Mouse (Mus musculus) myocyte (in vitro differentiated cells): ENCODE measurements around the gene Btn1a1.

Source experiments
- CEBPB ChIP-seq: IDR thresholded peaks from 2 replicates; pipeline ENCODE4 v1.6.1; 2011; ENCODE audit warnings: mild to moderate bottlenecking, moderate library complexity; ENCODE audit not compliant: poor library complexity, insufficient read depth, severe bottlenecking
- E2F4 ChIP-seq: IDR thresholded peaks from one replicate; pipeline ENCODE4 v1.6.1; 2011; ENCODE audit warnings: mild to moderate bottlenecking, control low read depth, moderate library complexity; ENCODE audit not compliant: insufficient read depth
- MAX ChIP-seq: IDR thresholded peaks from one replicate; pipeline ENCODE4 v1.6.1; 2011; ENCODE audit warnings: low read depth, mild to moderate bottlenecking, control low read depth
- MYOD1 ChIP-seq, 3 experiments: IDR thresholded peaks; one replicate each; pipeline ENCODE4 v1.6.1; 2011; ENCODE audit warnings: control low read depth in 2 of 3, low read depth in 2 of 3, mild to moderate bottlenecking in 2 of 3, moderate library complexity in 1 of 3; ENCODE audit not compliant: insufficient read length in 2 of 3, control insufficient read depth in 1 of 3
- MYOG ChIP-seq, 3 experiments: IDR thresholded peaks; one replicate each; pipeline ENCODE4 v1.6.1; 2011; ENCODE audit warnings: control low read depth in 2 of 3, low read depth in 2 of 3, mild to moderate bottlenecking in 2 of 3; ENCODE audit not compliant: insufficient read length in 2 of 3, control insufficient read depth in 1 of 3, insufficient read depth in 1 of 3
- POLR2A ChIP-seq: IDR thresholded peaks from one replicate; pipeline ENCODE4 v1.6.1; 2011; ENCODE audit warnings: low read depth, mild to moderate bottlenecking, control low read depth, moderate library complexity; ENCODE audit not compliant: insufficient read length
- POLR2AphosphoS2 ChIP-seq: IDR thresholded peaks from one replicate; pipeline ENCODE4 v1.6.1; 2011; ENCODE audit warnings: low read depth, control low read depth; ENCODE audit not compliant: insufficient read length
- REST ChIP-seq: IDR thresholded peaks from one replicate; pipeline ENCODE4 v1.6.1; 2011; ENCODE audit warnings: mild to moderate bottlenecking, control low read depth, moderate library complexity; ENCODE audit not compliant: insufficient read depth, insufficient read length
- SRF ChIP-seq: IDR thresholded peaks from one replicate; pipeline ENCODE4 v1.6.1; 2011; ENCODE audit warnings: low read depth; ENCODE audit not compliant: control insufficient read depth, insufficient read length
- TCF12 ChIP-seq: IDR thresholded peaks from one replicate; pipeline ENCODE4 v1.6.1; 2011; ENCODE audit warnings: mild to moderate bottlenecking, control low read depth; ENCODE audit not compliant: poor library complexity, insufficient read depth, severe bottlenecking
- TCF3 ChIP-seq: IDR thresholded peaks from one replicate; pipeline ENCODE4 v1.6.1; 2011; ENCODE audit warnings: low read depth, control low read depth; ENCODE audit not compliant: insufficient read length
- USF1 ChIP-seq: IDR thresholded peaks from one replicate; pipeline ENCODE4 v1.6.1; 2011; ENCODE audit warnings: low read depth, mild to moderate bottlenecking, control low read depth, moderate library complexity

DNA sequence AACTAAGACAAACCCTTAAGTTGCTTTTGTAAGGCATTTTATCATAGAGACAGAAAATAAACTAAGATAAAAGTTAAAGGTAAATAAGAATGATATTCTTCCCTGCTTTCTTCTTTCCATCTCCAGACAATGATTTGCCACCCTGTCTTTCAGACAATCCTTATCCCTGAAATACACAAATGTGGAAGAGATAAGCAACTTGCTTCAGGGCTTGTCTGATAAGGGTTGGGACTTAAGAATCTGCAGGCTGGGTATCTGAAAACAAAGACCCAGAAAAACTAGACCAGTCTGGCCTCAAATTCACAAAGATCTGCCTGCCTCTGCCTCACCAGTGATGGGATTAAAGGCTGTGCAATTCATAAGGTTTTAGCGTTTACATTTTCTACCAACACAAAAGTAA, 25.6 kb upstream of the Btn1a1 start:
- TF ChIP-seq MYOD1 (IDR thresholded peaks at IDR 0.05; ENCODE audit: control insufficient read depth in 1 of 3, insufficient read length in 2 of 3, low read depth in 2 of 3) (no peak), SRF (no peak), POLR2A (no peak), MAX (no peak), POLR2AphosphoS2 (no peak), E2F4 (no peak), CEBPB (no peak), MYOG (IDR thresholded peaks at IDR 0.05; ENCODE audit: control insufficient read depth in 1 of 3, insufficient read depth in 1 of 3, insufficient read length in 2 of 3, low read depth in 2 of 3) (no peak), TCF12 (no peak), USF1 (no peak), TCF3 (no peak), REST (no peak)
